Mouse (Mus musculus) ovary, adult 18-20 months (tissue): ENCODE results near the gene Ppp4r2.
"Not testable (repeated sequence)": the region's sequence is repeated elsewhere in the genome, so short reads cannot be mapped to it uniquely, and the experiment has no call there.

ENCODE experiments used
- DNase-seq: peaks from one replicate; pipeline ENCODE4 v3.0.0; 2022; ENCODE audit warnings: low spot score, mixed read lengths

Gene Ppp4r2

GRCm38 (mm10) chr6:100831188-100831587 lies 2.2 kb upstream of the Ppp4r2 start:
- no peak for DNase-seq

GRCm38 (mm10) chr6:100831751-100832150 lies 1.7 kb upstream of the Ppp4r2 start:
- no peak for DNase-seq

- DNase-seq, result peak; percentile 9
Observed at GRCm38 (mm10) chr6:100833811-100834481, 524 bp downstream of the Ppp4r2 start.

- no peak for DNase-seq
Observed at GRCm38 (mm10) chr6:100834489-100835160, 1.2 kb downstream of the Ppp4r2 start.

GRCm38 (mm10) chr6:100845058-100845457 lies 11.6 kb downstream of the Ppp4r2 start:
- no peak for DNase-seq

- no peak for DNase-seq
Observed at GRCm38 (mm10) chr6:100847264-100847663, 13.8 kb downstream of the Ppp4r2 start.

- DNase-seq, result no peak
Observed at GRCm38 (mm10) chr6:100848682-100849375, 15.4 kb downstream of the Ppp4r2 start.

- DNase-seq, result no peak
Observed at GRCm38 (mm10) chr6:100850671-100851081, 17.3 kb downstream of the Ppp4r2 start.

GRCm38 (mm10) chr6:100851083-100851482 lies 17.7 kb downstream of the Ppp4r2 start:
- DNase-seq, result no peak

GRCm38 (mm10) chr6:100865321-100865720 lies 31.9 kb downstream of the Ppp4r2 start:
- no peak for DNase-seq

- DNase-seq, result not testable (repeated sequence)
Observed at GRCm38 (mm10) chr6:100865788-100866187, 32.4 kb downstream of the Ppp4r2 start.

GRCm38 (mm10) chr6:100866246-100866645 lies 32.8 kb downstream of the Ppp4r2 start:
- not testable (repeated sequence) for DNase-seq

GRCm38 (mm10) chr6:100868863-100869262 lies 35.4 kb downstream of the Ppp4r2 start:
- no peak for DNase-seq

GRCm38 (mm10) chr6:100869909-100870308 lies 36.5 kb downstream of the Ppp4r2 start:
- no peak for DNase-seq

- DNase-seq, result no peak
Observed at GRCm38 (mm10) chr6:100873191-100873590, 39.8 kb downstream of the Ppp4r2 start.

GRCm38 (mm10) chr6:100875862-100876623 lies 42.6 kb downstream of the Ppp4r2 start:
- no peak for DNase-seq

GRCm38 (mm10) chr6:100876624-100877017 lies 43.2 kb downstream of the Ppp4r2 start:
- DNase-seq, result no peak

GRCm38 (mm10) chr6:100878546-100878945 lies 45.1 kb downstream of the Ppp4r2 start:
- DNase-seq, result no peak

GRCm38 (mm10) chr6:100879607-100880006 lies 46.2 kb downstream of the Ppp4r2 start:
- no peak for DNase-seq

- no peak for DNase-seq
Observed at GRCm38 (mm10) chr6:100881657-100882056, 48.2 kb downstream of the Ppp4r2 start.

GRCm38 (mm10) chr6:100882381-100883213 lies 49.2 kb downstream of the Ppp4r2 start:
- no peak for DNase-seq
